Mouse (Mus musculus) hindbrain, postnatal 0 days (tissue): ENCODE measurements around the gene Chil4. TPM values are rescaled to one million over a fixed set of nuclear protein-coding genes. Genes with fewer than 3 reads are reported as not detected.

ENCODE experiments used
- ATAC-seq: fragments of 200-750 bp; cut with Nextera tagmentation; 2 replicates; pipeline ENCODE4 v1.8.0; 2017; ENCODE audit warnings: mild to moderate bottlenecking, moderate TSS enrichment, moderate library complexity
- DNase-seq: peaks from one replicate; pipeline ENCODE4 v3.0.0-alpha.2; 2015; ENCODE audit warnings: low spot score
- H3K27ac ChIP-seq: fragments of 300-500 bp; sonication (generic); 2 replicates; pipeline ENCODE4 v1.5.1; 2014; ENCODE audit warnings: mild to moderate bottlenecking
- H3K27me3 ChIP-seq: fragments of 300-500 bp; sonication (generic); 2 replicates; pipeline ENCODE4 v1.6.1; 2014; ENCODE audit warnings: low read length, mixed read lengths; ENCODE audit not compliant: insufficient read depth
- H3K36me3 ChIP-seq: fragments of 300-500 bp; sonication (generic); 2 replicates; pipeline ENCODE4 v1.6.1; 2014; ENCODE audit warnings: low read length, mixed read lengths; ENCODE audit not compliant: insufficient read depth
- H3K4me1 ChIP-seq: fragments of 300-500 bp; sonication (generic); 2 replicates; pipeline ENCODE4 v1.6.1; 2014; ENCODE audit warnings: antibody characterized with exemption, low read length, mixed read lengths; ENCODE audit not compliant: insufficient read depth
- H3K4me2 ChIP-seq: fragments of 300-500 bp; sonication (generic); 2 replicates; pipeline ENCODE4 v1.6.1; 2014; ENCODE audit warnings: low read depth, mild to moderate bottlenecking, low read length, moderate library complexity, mixed read lengths
- H3K4me3 ChIP-seq: fragments of 300-500 bp; sonication (generic); 2 replicates; pipeline ENCODE4 v1.5.1; 2014; ENCODE audit warnings: low read length
- H3K9ac ChIP-seq: fragments of 300-500 bp; sonication (generic); replicated peaks from 2 replicates; pipeline ENCODE4 v1.6.1; 2014; ENCODE audit warnings: mild to moderate bottlenecking, low read length, moderate library complexity, mixed read lengths
- H3K9me3 ChIP-seq: fragments of 300-500 bp; sonication (generic); 2 replicates; pipeline ENCODE4 v1.6.1; 2016; ENCODE audit warnings: low read length, mixed read lengths
- CTCF ChIP-seq: IDR thresholded peaks from 2 replicates; pipeline ENCODE4 v1.5.1; 2016; ENCODE audit warnings: antibody characterized with exemption, control low read depth, low read depth
- WGBS: fragments of 180-500 bp; shearing (Covaris S2); extraction: QIAGEN DNeasy Blood & Tissue Kit; methylation state at CpG from one replicate; pipeline ENCODE4 v1.1.7; 2014; 5-methylcytosine and 5-hydroxymethylcytosine counted together
- polyA plus RNA-seq: library from polyadenylated mRNA; unstranded; fragments of >200 nt; fragmentation: Nextera tagmentation; extraction: Ambion mirVana; gene quantifications from 2 replicates; pipeline ENCODE4 v1.2.1, GENCODE M21; 2015
- total RNA-seq: library from RNA; depleted of rRNA; stranded (reverse); fragments of >200 nt; gene quantifications from 2 replicates; pipeline ENCODE4 v1.2.3, GENCODE M21; 2014; rRNA removed

Chil4 gene
- total and polyA plus RNA-seq, 2 experiments from 2014 or later, result 0.24 TPM; not detected in 1

DNA sequence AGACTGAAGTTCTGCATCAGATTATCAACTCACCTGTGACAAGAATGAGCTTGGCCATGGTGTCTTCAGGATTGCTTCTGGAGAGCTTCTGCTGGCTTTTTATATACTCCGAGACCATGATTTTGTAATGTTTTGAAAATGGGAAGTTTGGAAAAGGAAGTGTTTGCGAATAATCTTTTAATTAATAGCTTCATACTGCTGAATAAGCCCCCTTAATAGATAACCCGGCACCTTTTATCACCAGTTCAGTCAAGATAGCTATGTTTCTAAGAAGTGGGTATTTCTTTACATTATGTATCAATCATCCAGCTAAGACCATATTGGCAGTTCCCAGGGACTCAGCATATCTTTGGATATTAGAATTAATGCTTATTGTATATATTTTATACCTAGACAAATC is 51.8 kb downstream of the Chil4 start, which contains the start of gene Chil3:
Chil3 (minus strand) TSS at position 101 of the 400 bp plus-strand sequence.
- no peaks in the 10 kb centered on the region for H3K36me3 ChIP-seq
- 88% methylated on average over 3 of the region's 3 CpGs for WGBS
- no peak for TF ChIP-seq CTCF
- ATAC-seq (no peak), DNase-seq (no peak)
- H3K4me2 ChIP-seq, result no peak within 1 kb of the TSS
- H3K4me1 ChIP-seq, result no peaks in the 10 kb centered on the region
- no peak within 1 kb of the TSS for H3K27ac ChIP-seq
- H3K4me3 ChIP-seq, result no peak within 1 kb of the TSS
- no peaks in the 10 kb centered on the region for H3K27me3 ChIP-seq
- H3K9me3 ChIP-seq, result no peaks in the 10 kb centered on the region
- H3K9ac ChIP-seq, result no peak within 1 kb of the TSS

DNA sequence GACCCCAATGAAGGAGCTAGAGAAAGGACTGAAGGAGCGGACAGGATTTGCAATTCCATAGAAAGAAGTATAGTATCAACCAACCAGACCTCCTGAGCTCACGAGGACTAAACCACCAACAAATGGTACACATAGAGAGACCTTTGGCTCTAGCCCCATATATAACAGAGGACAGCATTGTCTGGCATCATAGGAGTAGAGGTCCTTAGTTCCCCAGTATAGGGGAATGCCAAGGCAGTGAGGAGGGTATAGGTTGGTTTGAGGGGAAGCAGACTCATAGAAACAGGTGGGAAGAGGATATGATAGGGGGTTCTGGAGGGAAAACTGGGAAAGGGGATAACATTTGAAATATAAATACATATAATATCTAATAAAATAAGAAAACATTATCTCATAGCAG is 64.9 kb downstream of the Chil4 start:
- no peak for TF ChIP-seq CTCF
- H3K36me3 ChIP-seq, result no peaks in the 10 kb centered on the region
- H3K9me3 ChIP-seq, result no peaks in the 10 kb centered on the region
- no peak overlapping the region for H3K4me3 ChIP-seq
- H3K4me2 ChIP-seq, result no peak overlapping the region
- no peak overlapping the region for H3K9ac ChIP-seq
- H3K27me3 ChIP-seq, result no peaks in the 10 kb centered on the region
- WGBS, result 85% methylated on average over 2 of the region's 2 CpGs
- no peaks in the 10 kb centered on the region for H3K4me1 ChIP-seq
- no peak overlapping the region for H3K27ac ChIP-seq
- DNase-seq (no peak), ATAC-seq (no peak)

Other genes with a start within 250 kb of the Chil4 start
- gene Ovgp1, start 245.8 kb downstream of the Chil4 start, total RNA-seq, result 5.0 and 6.3 TPM in 2 replicates
- gene Ovgp1, start 245.8 kb downstream of the Chil4 start, polyA plus RNA-seq, result 4.5 and 5.3 TPM in 2 replicates
- 2.0 and 4.3 TPM in 2 replicates for gene Pifo, start 204.9 kb downstream of the Chil4 start, total RNA-seq
- 9.8 and 11.1 TPM in 2 replicates for gene Pifo, start 204.9 kb downstream of the Chil4 start, polyA plus RNA-seq
- gene Chil5, start 186.7 kb downstream of the Chil4 start, total RNA-seq, result not detected in 2 replicates
- 0.23 and 0.30 TPM in 2 replicates for gene Chil5, start 186.7 kb downstream of the Chil4 start, polyA plus RNA-seq
- gene Chia1, start 106.3 kb downstream of the Chil4 start, total RNA-seq, result 1.2 and 2.0 TPM in 2 replicates
- gene Chia1, start 106.3 kb downstream of the Chil4 start, polyA plus RNA-seq, result 1.4 and 2.0 TPM in 2 replicates
- gene Chil3, start 51.9 kb downstream of the Chil4 start, total RNA-seq, result 0.18 TPM in 1 of 2 replicates, not detected in the other
- 0.19 and 0.43 TPM in 2 replicates for gene Chil3, start 51.9 kb downstream of the Chil4 start, polyA plus RNA-seq
- gene Chil6, start 186.7 kb upstream of the Chil4 start, total RNA-seq, result not detected in 2 replicates
- not detected in 2 replicates for gene Chil6, start 186.7 kb upstream of the Chil4 start, polyA plus RNA-seq